Mouse (Mus musculus) C2C12 (cell line): ENCODE data around the gene Cggbp1.

Experiments used
- CEBPB ChIP-seq: IDR thresholded peaks from one replicate; pipeline ENCODE4 v1.6.1; 2011; ENCODE audit warnings: low read depth, mild to moderate bottlenecking, control low read depth, moderate library complexity
- CTCF ChIP-seq: IDR thresholded peaks from one replicate; pipeline ENCODE4 v1.5.1; 2011; ENCODE audit not compliant: control insufficient read depth, insufficient read depth, insufficient read length
- FOSL1 ChIP-seq: IDR thresholded peaks from one replicate; pipeline ENCODE4 v1.8.0; 2011; ENCODE audit warnings: mild to moderate bottlenecking, low read length; ENCODE audit not compliant: poor library complexity, insufficient read depth, severe bottlenecking
- MAX ChIP-seq: IDR thresholded peaks from one replicate; pipeline ENCODE4 v1.6.1; 2011; ENCODE audit warnings: mild to moderate bottlenecking, control low read depth
- MYOD1 ChIP-seq: IDR thresholded peaks from one replicate; pipeline ENCODE4 v1.6.1; 2011; ENCODE audit warnings: low read depth; ENCODE audit not compliant: control insufficient read depth, insufficient read length
- MYOG ChIP-seq: IDR thresholded peaks from one replicate; pipeline ENCODE4 v1.6.1; 2011; ENCODE audit not compliant: control insufficient read depth, insufficient read length; ENCODE audit errors: extremely low read depth
- USF1 ChIP-seq: IDR thresholded peaks from one replicate; pipeline ENCODE4 v1.6.1; 2011; ENCODE audit warnings: low read depth, mild to moderate bottlenecking, control low read depth, moderate library complexity

GRCm38 (mm10) chr16:64878611-64879132 lies 26.9 kb downstream of the Cggbp1 start:
- TF ChIP-seq USF1 = no peak
- TF ChIP-seq CTCF = no peak
- no peak for TF ChIP-seq MAX
- TF ChIP-seq MYOG = no peak
- no peak for TF ChIP-seq CEBPB
- TF ChIP-seq MYOD1 = no peak
- TF ChIP-seq FOSL1 = no peak
